Mouse (Mus musculus) heart, adult 2 months (tissue): ENCODE measurements around the gene Nell2.

Source experiments
- CTCF ChIP-seq: fragments of 200-600 bp; IDR thresholded peaks from 2 replicates; pipeline ENCODE4 v1.8.1; 2022; ENCODE audit warnings: antibody characterized with exemption, mild to moderate bottlenecking, moderate library complexity
- EP300 ChIP-seq: fragments of 200-500 bp; IDR thresholded peaks from 2 replicates; pipeline ENCODE4 v1.6.1; 2011; ENCODE audit warnings: low read depth, low read length, control low read depth; ENCODE audit not compliant: insufficient read depth
- POLR2A ChIP-seq: fragments of 200-500 bp; IDR thresholded peaks from 2 replicates; pipeline ENCODE4 v1.6.1; 2011; ENCODE audit warnings: mild to moderate bottlenecking, low read depth, low read length, control low read depth; ENCODE audit not compliant: insufficient read depth

- TF ChIP-seq CTCF (no peak), EP300 (no peak), POLR2A (no peak)
Observed at GRCm38 (mm10) chr15:95236509-95236908, 291.9 kb downstream of the Nell2 start.
